Mouse (Mus musculus) cortical plate, adult 2 months (tissue): ENCODE data around the gene Dusp28.

Source experiments
- CTCF ChIP-seq: fragments of 200-500 bp; IDR thresholded peaks from 2 replicates; pipeline ENCODE4 v1.5.1; 2011; ENCODE audit warnings: mild to moderate bottlenecking, control low read depth, low read length; ENCODE audit not compliant: insufficient read depth; ENCODE audit errors: extremely low read depth
- POLR2A ChIP-seq: fragments of 200-500 bp; IDR thresholded peaks from 2 replicates; pipeline ENCODE4 v1.6.1; 2011; ENCODE audit warnings: mild to moderate bottlenecking, low read length, control low read depth; ENCODE audit not compliant: insufficient read depth; ENCODE audit errors: extremely low read depth

- TF ChIP-seq CTCF, result no peak
- TF ChIP-seq POLR2A, result no peak
Measured at GRCm38 (mm10) chr1:92921496-92921895, 14.7 kb downstream of the Dusp28 start.
